Mouse (Mus musculus): Measurements from ENCODE around the gene Mcmbp.

Mcmbp gene

GRCm38 (mm10) chr7:128740334-128740733 is at the start of gene Mcmbp:
TSS of gene Mcmbp (minus strand) at chr7:128740495.
- peak; percentile 91 to 93 for DNase-seq (ENCODE audit: low spot score in 2 of 2)

GRCm38 (mm10) chr7:128790045-128790444 is 49.8 kb upstream of the Mcmbp start:
- no peak for DNase-seq (ENCODE audit: low spot score in 2 of 2)

GRCm38 (mm10) chr7:128781846-128782245 is 41.6 kb upstream of the Mcmbp start:
- no peak for DNase-seq (ENCODE audit: low spot score in 2 of 2)

- peak in 1 of 2 experiments; percentile 9 for DNase-seq (ENCODE audit: low spot score in 2 of 2)
Measured at GRCm38 (mm10) chr7:128779305-128779704, 39.0 kb upstream of the Mcmbp start.

GRCm38 (mm10) chr7:128777201-128777600 is 36.9 kb upstream of the Mcmbp start:
- DNase-seq (ENCODE audit: low spot score in 2 of 2): no peak

- no peak for DNase-seq (ENCODE audit: low spot score in 2 of 2)
Measured at GRCm38 (mm10) chr7:128766696-128767095, 26.4 kb upstream of the Mcmbp start.

- DNase-seq (ENCODE audit: low spot score in 2 of 2): no peak
Measured at GRCm38 (mm10) chr7:128758948-128759347, 18.7 kb upstream of the Mcmbp start.

GRCm38 (mm10) chr7:128755396-128755795 is 15.1 kb upstream of the Mcmbp start:
- no peak for DNase-seq (ENCODE audit: low spot score in 2 of 2)

GRCm38 (mm10) chr7:128752012-128752411 is 11.7 kb upstream of the Mcmbp start:
- DNase-seq (ENCODE audit: low spot score in 2 of 2): no peak

- no peak for DNase-seq (ENCODE audit: low spot score in 2 of 2)
Measured at GRCm38 (mm10) chr7:128750296-128750695, 10.0 kb upstream of the Mcmbp start.

GRCm38 (mm10) chr7:128748758-128749157 is 8.5 kb upstream of the Mcmbp start:
- DNase-seq (ENCODE audit: low spot score in 2 of 2): no peak

GRCm38 (mm10) chr7:128746151-128746550 is 5.9 kb upstream of the Mcmbp start:
- no peak for DNase-seq (ENCODE audit: low spot score in 2 of 2)

GRCm38 (mm10) chr7:128744684-128745485 is 4.6 kb upstream of the Mcmbp start, which contains the start of gene Sec23ip:
TSS of gene Sec23ip (plus strand) at chr7:128744943.
- peak; percentile 97 to 98 for DNase-seq (ENCODE audit: low spot score in 2 of 2)

- no peak for DNase-seq (ENCODE audit: low spot score in 2 of 2)
Measured at GRCm38 (mm10) chr7:128743898-128744297, 3.6 kb upstream of the Mcmbp start.

GRCm38 (mm10) chr7:128739462-128740277 is 625 bp downstream of the Mcmbp start:
- DNase-seq (ENCODE audit: low spot score in 2 of 2): peak; percentile 26 to 37

GRCm38 (mm10) chr7:128739116-128739461 is 1.2 kb downstream of the Mcmbp start:
- DNase-seq (ENCODE audit: low spot score in 2 of 2): no peak

GRCm38 (mm10) chr7:128738041-128738440 is 2.3 kb downstream of the Mcmbp start:
- no peak for DNase-seq (ENCODE audit: low spot score in 2 of 2)

GRCm38 (mm10) chr7:128731585-128731984 is 8.7 kb downstream of the Mcmbp start:
- no peak for DNase-seq (ENCODE audit: low spot score in 2 of 2)

- no peak for DNase-seq (ENCODE audit: low spot score in 2 of 2)
Measured at GRCm38 (mm10) chr7:128728738-128729137, 11.6 kb downstream of the Mcmbp start.

- DNase-seq (ENCODE audit: low spot score in 2 of 2): no peak
Measured at GRCm38 (mm10) chr7:128727701-128728100, 12.6 kb downstream of the Mcmbp start.

- DNase-seq (ENCODE audit: low spot score in 2 of 2): no peak
Measured at GRCm38 (mm10) chr7:128726999-128727398, 13.3 kb downstream of the Mcmbp start.

- DNase-seq (ENCODE audit: low spot score in 2 of 2): no peak
Measured at GRCm38 (mm10) chr7:128725189-128725588, 15.1 kb downstream of the Mcmbp start.

GRCm38 (mm10) chr7:128724761-128725160 is 15.5 kb downstream of the Mcmbp start:
- DNase-seq (ENCODE audit: low spot score in 2 of 2): peak; percentile 33 to 55

Measured in natural killer cell, adult 2 months (primary cell).